Mouse (Mus musculus): ENCODE measurements around the gene Rem2. TPM values are rescaled to one million over a fixed set of nuclear protein-coding genes. Genes with fewer than 3 reads are reported as not detected.
A peak's percentile ranks its signal among the peaks of the same experiment; 100 is the strongest.

Rem2 gene
- polyA plus RNA-seq, 1 experiment: not detected

GRCm38 (mm10) chr14:54463108-54463958 is 12.6 kb upstream of the Rem2 start:
- Histone ChIP-seq H3K27me3 (ENCODE audit: control insufficient read depth) (no peaks in the 10 kb centered on the region), H3K36me3 (ENCODE audit: control insufficient read depth) (peaks cover 23% of the 10 kb centered on the region), H3K9me3 (ENCODE audit: control insufficient read depth, low read length) (no peaks in the 10 kb centered on the region), H3K4me1 (ENCODE audit: control insufficient read depth) (peaks cover 41% of the 10 kb centered on the region), H3K4me3 (replicated peaks) (peak overlapping the region; percentile 97)
- TF ChIP-seq GATA1 (IDR thresholded peaks at IDR 0.05; ENCODE audit: low read length): no peak
- TF ChIP-seq TAL1 (IDR thresholded peaks at IDR 0.05; ENCODE audit: low read length): no peak

- Histone ChIP-seq H3K4me1 (ENCODE audit: control insufficient read depth) (peaks cover 41% of the 10 kb centered on the region), H3K36me3 (ENCODE audit: control insufficient read depth) (peaks cover 29% of the 10 kb centered on the region), H3K27me3 (ENCODE audit: control insufficient read depth) (no peaks in the 10 kb centered on the region), H3K9me3 (ENCODE audit: control insufficient read depth, low read length) (no peaks in the 10 kb centered on the region), H3K4me3 (replicated peaks) (peak within 1 kb of the TSS; percentile 97)
- TF ChIP-seq TAL1 (IDR thresholded peaks at IDR 0.05; ENCODE audit: low read length) (no peak), GATA1 (IDR thresholded peaks at IDR 0.05; ENCODE audit: low read length) (peak; percentile 33; the same call in 1 of the 2 replicates)
Measured at GRCm38 (mm10) chr14:54463959-54464292, 12.0 kb upstream of the Rem2 start, which contains the start of gene Lrp10. Lrp10 (plus strand) TSS chr14:54464137.

GRCm38 (mm10) chr14:54464293-54465005 is 11.5 kb upstream of the Rem2 start:
- peaks cover 41% of the 10 kb centered on the region for H3K4me1 ChIP-seq (ENCODE audit: control insufficient read depth)
- H3K4me3 ChIP-seq (replicated peaks): peak overlapping the region; percentile 97
- no peaks in the 10 kb centered on the region for H3K27me3 ChIP-seq (ENCODE audit: control insufficient read depth)
- TF ChIP-seq GATA1 (IDR thresholded peaks at IDR 0.05; ENCODE audit: low read length): no peak
- TF ChIP-seq TAL1 (IDR thresholded peaks at IDR 0.05; ENCODE audit: low read length): no peak
- no peaks in the 10 kb centered on the region for H3K9me3 ChIP-seq (ENCODE audit: control insufficient read depth, low read length)
- H3K36me3 ChIP-seq (ENCODE audit: control insufficient read depth): peaks cover 34% of the 10 kb centered on the region

GRCm38 (mm10) chr14:54471467-54471866 is 4.4 kb upstream of the Rem2 start:
- H3K36me3 ChIP-seq (ENCODE audit: control insufficient read depth): peaks cover 44% of the 10 kb centered on the region
- peaks cover 8% of the 10 kb centered on the region for H3K4me1 ChIP-seq (ENCODE audit: control insufficient read depth)
- H3K27me3 ChIP-seq (ENCODE audit: control insufficient read depth): peaks cover 22% of the 10 kb centered on the region
- TF ChIP-seq TAL1 (IDR thresholded peaks at IDR 0.05; ENCODE audit: low read length) (no peak), GATA1 (IDR thresholded peaks at IDR 0.05; ENCODE audit: low read length) (no peak)
- H3K9me3 ChIP-seq (ENCODE audit: control insufficient read depth, low read length): no peaks in the 10 kb centered on the region
- H3K4me3 ChIP-seq (replicated peaks): no peak overlapping the region

GRCm38 (mm10) chr14:54472671-54473070 is 3.2 kb upstream of the Rem2 start:
- peaks cover 32% of the 10 kb centered on the region for H3K36me3 ChIP-seq (ENCODE audit: control insufficient read depth)
- peaks cover 8% of the 10 kb centered on the region for H3K4me1 ChIP-seq (ENCODE audit: control insufficient read depth)
- H3K4me3 ChIP-seq (replicated peaks): no peak overlapping the region
- H3K27me3 ChIP-seq (ENCODE audit: control insufficient read depth): peaks cover 34% of the 10 kb centered on the region
- no peaks in the 10 kb centered on the region for H3K9me3 ChIP-seq (ENCODE audit: control insufficient read depth, low read length)
- TF ChIP-seq GATA1 (IDR thresholded peaks at IDR 0.05; ENCODE audit: low read length): no peak
- TF ChIP-seq TAL1 (IDR thresholded peaks at IDR 0.05; ENCODE audit: low read length): no peak

- H3K4me1 ChIP-seq (ENCODE audit: control insufficient read depth): peaks cover 9% of the 10 kb centered on the region
- peaks cover 53% of the 10 kb centered on the region for H3K27me3 ChIP-seq (ENCODE audit: control insufficient read depth)
- H3K4me3 ChIP-seq (replicated peaks): no peak overlapping the region
- TF ChIP-seq TAL1 (IDR thresholded peaks at IDR 0.05; ENCODE audit: low read length): no peak
- TF ChIP-seq GATA1 (IDR thresholded peaks at IDR 0.05; ENCODE audit: low read length): no peak
- H3K9me3 ChIP-seq (ENCODE audit: control insufficient read depth, low read length): no peaks in the 10 kb centered on the region
- H3K36me3 ChIP-seq (ENCODE audit: control insufficient read depth): peaks cover 12% of the 10 kb centered on the region
Measured at GRCm38 (mm10) chr14:54474744-54475143, 1.2 kb upstream of the Rem2 start.

GRCm38 (mm10) chr14:54477172-54477909 is 1.4 kb downstream of the Rem2 start:
- no peaks in the 10 kb centered on the region for H3K9me3 ChIP-seq (ENCODE audit: control insufficient read depth, low read length)
- TF ChIP-seq GATA1 (IDR thresholded peaks at IDR 0.05; ENCODE audit: low read length): no peak
- no peak for TF ChIP-seq TAL1 (IDR thresholded peaks at IDR 0.05; ENCODE audit: low read length)
- H3K27me3 ChIP-seq (ENCODE audit: control insufficient read depth): peaks cover 73% of the 10 kb centered on the region

GRCm38 (mm10) chr14:54479451-54479920 is 3.6 kb downstream of the Rem2 start:
- no peaks in the 10 kb centered on the region for H3K36me3 ChIP-seq (ENCODE audit: control insufficient read depth)
- no peaks in the 10 kb centered on the region for H3K9me3 ChIP-seq (ENCODE audit: control insufficient read depth, low read length)
- peaks cover 71% of the 10 kb centered on the region for H3K27me3 ChIP-seq (ENCODE audit: control insufficient read depth)
- H3K4me3 ChIP-seq (replicated peaks): peak overlapping the region; percentile 43
- peaks cover 7% of the 10 kb centered on the region for H3K4me1 ChIP-seq (ENCODE audit: control insufficient read depth)
- TF ChIP-seq GATA1 (IDR thresholded peaks at IDR 0.05; ENCODE audit: low read length): no peak
- no peak for TF ChIP-seq TAL1 (IDR thresholded peaks at IDR 0.05; ENCODE audit: low read length)

More at GRCm38 (mm10) chr14:54477172-54477909, 1.4 kb downstream of the Rem2 start:
- Histone ChIP-seq H3K36me3 (ENCODE audit: control insufficient read depth) (no peaks in the 10 kb centered on the region), H3K4me3 (replicated peaks) (no peak overlapping the region), H3K4me1 (ENCODE audit: control insufficient read depth) (peaks cover 7% of the 10 kb centered on the region)

Measured in erythroblast, embryonic 14.5 days (primary cell).